Mouse (Mus musculus) ES-Bruce4 (cell line): Measurements from ENCODE around the gene Socs3.
A peak's percentile ranks its signal among the peaks of the same experiment; 100 is the strongest.

ENCODE experiments used
- CTCF ChIP-seq: IDR thresholded peaks from one replicate; pipeline ENCODE4 v1.8.1; 2011; ENCODE audit warnings: low read depth, low read length
- EP300 ChIP-seq: IDR thresholded peaks from 2 replicates; pipeline ENCODE4 v1.6.1; 2011; ENCODE audit warnings: low read depth, low read length; ENCODE audit not compliant: insufficient read depth
- POLR2A ChIP-seq: IDR thresholded peaks from one replicate; pipeline ENCODE4 v1.8.1; 2011; ENCODE audit warnings: low read length; ENCODE audit not compliant: insufficient read depth

DNA sequence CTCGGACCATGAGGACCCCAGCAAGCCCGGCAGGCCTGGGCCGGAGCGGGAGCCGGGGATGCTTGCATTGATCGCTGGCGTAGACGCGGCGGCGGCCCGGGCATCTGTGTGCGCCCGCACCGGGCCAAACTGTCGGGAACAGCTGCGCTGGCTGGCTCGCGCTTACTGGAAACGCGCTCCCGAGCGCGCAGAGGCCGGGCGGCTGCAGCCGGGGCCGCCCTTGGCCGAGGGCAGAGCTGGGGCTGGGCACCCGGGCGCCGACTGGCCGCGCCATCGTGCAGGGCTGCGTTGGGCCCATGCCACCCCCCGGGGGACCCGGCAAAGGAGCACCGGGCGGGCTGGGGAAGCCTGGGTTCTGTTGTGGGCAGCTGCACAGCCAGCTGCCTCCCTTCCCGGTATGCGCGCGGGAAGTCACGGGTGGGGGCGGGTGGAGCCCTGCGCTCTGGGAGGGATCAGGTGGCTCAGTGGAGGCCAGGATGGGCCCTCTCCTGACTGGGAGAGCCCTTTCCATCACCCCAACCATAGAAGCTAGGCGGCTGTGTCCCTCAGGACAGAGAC is 39.0 kb downstream of the Socs3 start:
- TF ChIP-seq EP300 (0 out of 2 replicates have a peak, but pooled peaks have one; percentile 46), CTCF (no peak), POLR2A (no peak)
